Mouse (Mus musculus) neural tube, embryonic 15.5 days (tissue): ENCODE measurements at regions not wholly inside any gene's neighbourhood (a gene's known extent, or its start where the extent isn't known, plus 50 kb on each side); places are given as distances from the start of the nearest gene placed in this dataset.
A peak's percentile ranks its signal among the peaks of the same experiment; 100 is the strongest.

Experiments
- ATAC-seq: fragments of 200-750 bp; cut with Nextera tagmentation; 2 replicates; pipeline ENCODE4 v1.8.0; 2017; ENCODE audit warnings: mild to moderate bottlenecking, moderate TSS enrichment, moderate library complexity; ENCODE audit not compliant: low FRiP score
- H3K27ac ChIP-seq: fragments of 300-500 bp; sonication (generic); replicated peaks from 2 replicates; pipeline ENCODE4 v1.5.1; 2015; ENCODE audit warnings: mild to moderate bottlenecking, inconsistent platforms
- H3K27me3 ChIP-seq: fragments of 300-500 bp; sonication (generic); replicated peaks from 2 replicates; pipeline ENCODE4 v1.6.1; 2015; ENCODE audit warnings: inconsistent platforms
- H3K36me3 ChIP-seq: fragments of 300-500 bp; sonication (generic); 2 replicates; pipeline ENCODE4 v1.6.1; 2015; ENCODE audit warnings: inconsistent platforms
- H3K4me1 ChIP-seq: fragments of 300-500 bp; sonication (generic); 2 replicates; pipeline ENCODE4 v1.6.1; 2015; ENCODE audit warnings: inconsistent platforms
- H3K4me2 ChIP-seq: fragments of 300-500 bp; sonication (generic); 2 replicates; pipeline ENCODE4 v1.6.1; 2015; ENCODE audit warnings: inconsistent platforms, mild to moderate bottlenecking, moderate library complexity
- H3K4me3 ChIP-seq: fragments of 300-500 bp; sonication (generic); replicated peaks from 2 replicates; pipeline ENCODE4 v1.5.1; 2015; ENCODE audit warnings: mild to moderate bottlenecking, inconsistent platforms
- H3K9ac ChIP-seq: fragments of 300-500 bp; sonication (generic); replicated peaks from 2 replicates; pipeline ENCODE4 v1.6.1; 2015; ENCODE audit warnings: mild to moderate bottlenecking, inconsistent platforms
- H3K9me3 ChIP-seq: fragments of 300-500 bp; sonication (generic); replicated peaks from 2 replicates; pipeline ENCODE4 v1.6.1; 2016; ENCODE audit warnings: inconsistent platforms
- WGBS: fragments of 180-500 bp; shearing (Covaris S2); methylation state at CpG from one replicate; pipeline ENCODE4 v1.1.7; 2015; ENCODE audit warnings: mixed read lengths; 5-methylcytosine and 5-hydroxymethylcytosine counted together

DNA sequence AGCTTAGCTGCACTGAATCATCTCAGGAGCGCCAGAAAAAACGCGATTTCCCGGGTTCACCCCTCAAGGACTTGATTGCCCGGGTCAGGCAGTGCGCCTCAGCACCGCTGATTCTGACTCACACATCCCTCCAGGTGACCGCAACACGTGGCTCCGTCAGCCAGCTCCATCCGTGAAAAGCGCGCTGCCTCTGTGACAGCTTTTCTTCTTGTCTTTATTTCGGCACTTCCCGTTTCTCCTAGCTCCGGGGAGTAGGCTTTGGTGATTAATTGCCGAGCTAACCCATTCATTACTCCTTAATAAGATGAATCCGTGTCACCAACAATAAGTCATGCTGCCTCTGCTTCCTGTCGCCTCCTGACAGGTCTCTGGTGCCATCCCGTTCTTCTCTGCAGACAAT lies 108.6 kb downstream of the Katnal1 start:
- Histone ChIP-seq H3K9ac (no peak overlapping the region), H3K9me3 (no peaks in the 10 kb centered on the region), H3K36me3 (no peaks in the 10 kb centered on the region), H3K4me2 (peak overlapping the region; percentile 50), H3K4me1 (peaks cover 18% of the 10 kb centered on the region), H3K27ac (no peak overlapping the region), H3K27me3 (no peaks in the 10 kb centered on the region), H3K4me3 (peak overlapping the region; percentile 11; the same call in 1 of the 2 replicates)
- 14% methylated on average over 20 of the region's 20 CpGs for WGBS
- peak; percentile 40; the same call in 1 of the 2 replicates for ATAC-seq

DNA sequence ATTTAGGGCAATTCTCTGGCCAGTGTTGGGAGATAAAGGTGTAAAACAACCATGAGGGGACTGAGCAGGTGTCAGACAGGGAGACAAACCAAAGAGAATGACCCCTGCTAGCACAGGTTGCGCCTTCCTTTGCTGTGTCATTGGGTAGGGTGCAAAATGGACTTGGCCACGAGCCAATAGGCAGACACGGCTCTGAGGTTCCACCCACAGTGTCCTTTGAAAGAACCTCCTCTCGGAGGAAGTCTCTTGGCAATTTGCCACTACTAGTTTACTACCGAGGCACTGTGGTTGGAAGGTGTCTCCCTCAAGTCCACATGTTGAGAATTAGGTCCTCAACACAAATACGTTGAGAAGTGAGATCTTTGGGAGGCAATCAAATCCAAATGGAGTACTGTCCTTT lies 109.7 kb downstream of the Katnal1 start:
- no peak overlapping the region for H3K9ac ChIP-seq
- H3K27ac ChIP-seq, result no peak overlapping the region
- H3K27me3 ChIP-seq, result no peaks in the 10 kb centered on the region
- 41% methylated on average over 6 of the region's 6 CpGs for WGBS
- peaks cover 18% of the 10 kb centered on the region for H3K4me1 ChIP-seq
- no peak for ATAC-seq
- H3K36me3 ChIP-seq, result no peaks in the 10 kb centered on the region
- H3K9me3 ChIP-seq, result no peaks in the 10 kb centered on the region
- no peak overlapping the region for H3K4me3 ChIP-seq
- H3K4me2 ChIP-seq, result no peak overlapping the region

DNA sequence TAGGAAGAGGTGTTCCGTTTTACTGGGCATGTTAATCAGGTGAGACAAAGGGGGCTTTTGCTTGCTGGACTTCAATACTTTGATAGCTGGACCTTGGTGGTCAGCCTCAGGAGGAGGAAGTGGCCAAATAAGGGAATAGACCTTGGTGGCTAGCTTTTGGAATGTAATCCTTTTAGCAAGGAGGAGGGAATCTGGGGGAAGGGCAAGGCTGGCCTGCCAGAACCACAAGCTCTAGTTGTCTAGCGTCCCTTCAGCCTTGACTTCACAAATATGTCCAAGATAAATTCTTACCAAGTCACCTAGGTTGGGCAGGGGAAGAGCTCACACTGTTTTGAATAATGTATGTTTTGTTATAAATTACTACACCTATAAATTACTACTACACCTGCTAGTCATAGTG lies 110.4 kb downstream of the Katnal1 start:
- Histone ChIP-seq H3K27ac (no peak overlapping the region), H3K9me3 (no peaks in the 10 kb centered on the region), H3K4me1 (peaks cover 18% of the 10 kb centered on the region), H3K4me3 (no peak overlapping the region), H3K36me3 (no peaks in the 10 kb centered on the region), H3K27me3 (no peaks in the 10 kb centered on the region), H3K9ac (no peak overlapping the region), H3K4me2 (no peak overlapping the region)
- ATAC-seq, result no peak
- WGBS, result 86% methylated on average over 2 of the region's 2 CpGs

DNA sequence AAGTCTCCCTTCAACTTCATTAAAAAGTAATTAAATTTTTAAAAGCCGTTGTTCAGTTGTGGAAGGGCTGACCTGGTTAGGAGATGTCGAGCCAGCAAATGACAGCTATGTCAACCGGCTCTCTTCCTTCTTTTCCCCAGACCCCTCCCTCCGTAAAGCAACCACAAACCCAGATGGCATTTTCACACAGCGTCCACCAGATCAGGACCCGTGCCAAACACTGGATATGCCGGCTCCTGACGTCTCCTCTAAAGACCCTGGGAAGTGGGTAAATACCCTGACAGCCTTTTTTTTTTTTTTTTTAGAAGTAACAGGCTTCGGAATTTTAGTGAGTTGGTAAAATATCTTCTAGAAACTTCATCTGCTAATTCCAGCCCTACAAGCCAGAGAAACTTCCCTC lies 116.3 kb downstream of the Katnal1 start:
- no peak overlapping the region for H3K9ac ChIP-seq
- no peaks in the 10 kb centered on the region for H3K36me3 ChIP-seq
- H3K9me3 ChIP-seq, result no peaks in the 10 kb centered on the region
- no peak overlapping the region for H3K4me3 ChIP-seq
- H3K27ac ChIP-seq, result no peak overlapping the region
- 74% methylated on average over 9 of the region's 9 CpGs for WGBS
- no peak overlapping the region for H3K4me2 ChIP-seq
- peaks cover 6% of the 10 kb centered on the region; the same call in 1 of the 2 replicates for H3K27me3 ChIP-seq
- ATAC-seq, result no peak
- H3K4me1 ChIP-seq, result peaks cover 8% of the 10 kb centered on the region

DNA sequence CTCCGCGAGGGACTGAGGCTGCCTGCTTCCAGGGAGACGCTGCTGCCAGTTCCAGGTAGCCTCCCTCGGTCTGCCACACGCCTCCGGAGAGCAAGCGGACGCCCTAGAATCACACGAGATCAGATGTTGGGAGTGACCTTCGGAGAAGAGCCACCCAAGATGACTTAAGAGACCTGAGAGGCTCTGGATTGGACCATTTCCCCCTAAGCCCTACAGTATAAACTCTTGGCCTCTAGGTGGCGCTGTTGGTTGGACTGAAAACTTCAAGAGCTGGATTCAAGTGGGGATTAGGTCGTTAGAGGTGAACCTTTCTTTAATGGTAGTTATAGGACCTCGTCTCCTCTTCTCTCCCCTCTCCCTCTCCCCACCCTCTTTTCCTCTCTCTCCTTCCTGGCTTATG lies 117.1 kb downstream of the Katnal1 start:
- no peak overlapping the region for H3K9ac ChIP-seq
- no peak overlapping the region for H3K4me3 ChIP-seq
- no peaks in the 10 kb centered on the region for H3K9me3 ChIP-seq
- peaks cover 8% of the 10 kb centered on the region for H3K4me1 ChIP-seq
- H3K4me2 ChIP-seq, result no peak overlapping the region; the same call in 1 of the 2 replicates
- no peak for ATAC-seq
- no peaks in the 10 kb centered on the region for H3K36me3 ChIP-seq
- peaks cover 6% of the 10 kb centered on the region; the same call in 1 of the 2 replicates for H3K27me3 ChIP-seq
- H3K27ac ChIP-seq, result no peak overlapping the region
- WGBS, result 16% methylated on average over 13 of the region's 13 CpGs

DNA sequence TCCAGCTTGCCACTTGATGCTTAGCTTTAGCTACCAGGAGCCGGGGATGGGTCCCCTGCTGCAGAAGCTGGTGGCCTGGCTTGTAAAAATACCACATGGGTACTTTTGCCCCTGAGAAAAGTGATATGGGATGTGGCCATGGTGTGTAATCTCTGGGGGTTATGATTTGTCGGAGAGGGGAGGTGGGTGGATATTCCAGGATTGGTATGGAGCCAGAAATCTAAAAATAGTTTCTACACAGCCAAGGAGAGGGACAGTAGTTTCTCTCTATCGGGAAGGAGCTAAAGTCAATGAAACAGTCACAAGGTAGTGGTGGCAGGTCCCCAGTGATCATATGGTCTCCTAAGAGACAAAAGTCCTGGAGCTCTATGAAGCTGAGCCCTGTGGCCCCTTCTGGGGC lies 119.6 kb downstream of the Katnal1 start:
- Histone ChIP-seq H3K4me1 (peaks cover 8% of the 10 kb centered on the region), H3K9ac (no peak overlapping the region), H3K27me3 (peaks cover 6% of the 10 kb centered on the region; the same call in 1 of the 2 replicates), H3K36me3 (no peaks in the 10 kb centered on the region), H3K4me3 (no peak overlapping the region), H3K27ac (no peak overlapping the region), H3K4me2 (no peak overlapping the region), H3K9me3 (no peaks in the 10 kb centered on the region)
- no peak for ATAC-seq
- 70% methylated on average over 3 of the region's 3 CpGs for WGBS

DNA sequence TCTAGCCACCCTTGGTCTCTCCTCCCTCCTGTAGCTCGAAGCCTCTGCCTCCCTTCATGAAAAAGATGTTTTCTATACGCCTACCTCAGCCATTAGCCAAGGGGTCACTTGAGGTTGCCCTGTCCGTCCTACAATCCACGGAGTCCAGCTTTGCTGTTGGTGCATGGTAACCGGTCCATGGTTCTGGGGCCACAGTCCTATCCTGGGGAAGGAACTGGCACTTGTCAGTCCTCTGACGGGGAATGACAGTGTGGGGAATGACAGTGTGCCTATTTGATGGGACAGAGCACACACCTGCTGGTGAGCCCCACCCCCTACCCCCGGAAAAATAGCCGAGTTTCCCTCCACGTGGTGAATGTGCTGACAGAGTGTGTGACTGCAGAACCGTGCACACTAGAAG lies 120.1 kb downstream of the Katnal1 start:
- H3K4me3 ChIP-seq, result peak overlapping the region; percentile 13; the same call in 1 of the 2 replicates
- H3K36me3 ChIP-seq, result no peaks in the 10 kb centered on the region
- peaks cover 8% of the 10 kb centered on the region for H3K4me1 ChIP-seq
- peaks cover 6% of the 10 kb centered on the region; the same call in 1 of the 2 replicates for H3K27me3 ChIP-seq
- peak overlapping the region; percentile 45 for H3K4me2 ChIP-seq
- H3K9me3 ChIP-seq, result no peaks in the 10 kb centered on the region
- ATAC-seq, result peak; percentile 29; the same call in 1 of the 2 replicates
- 24% methylated on average over 10 of the region's 10 CpGs for WGBS
- no peak overlapping the region for H3K27ac ChIP-seq
- no peak overlapping the region for H3K9ac ChIP-seq

DNA sequence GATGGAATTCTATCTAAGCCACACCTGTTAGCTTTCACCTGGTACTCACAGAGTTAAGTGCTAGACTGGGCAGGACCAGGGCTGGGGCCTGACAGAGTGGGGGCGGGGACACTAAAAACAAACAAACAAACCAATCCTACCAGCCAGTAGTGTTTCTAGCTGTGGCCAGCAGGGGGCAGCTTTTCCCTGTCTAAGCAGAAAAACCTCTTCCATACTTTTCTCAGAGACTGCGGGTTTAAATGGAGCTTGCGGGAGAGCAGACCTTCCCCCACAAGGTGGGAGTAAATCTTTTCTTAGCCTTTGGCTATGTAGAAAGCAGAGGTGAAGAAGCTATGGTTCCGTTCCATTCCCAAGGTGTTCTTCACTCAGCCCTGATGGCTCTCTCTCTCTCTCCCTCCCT lies 120.7 kb downstream of the Katnal1 start:
- Histone ChIP-seq H3K9ac (no peak overlapping the region), H3K4me3 (0 out of 2 replicates have a peak overlapping the region, but pooled peaks have one; percentile 13), H3K4me1 (peaks cover 8% of the 10 kb centered on the region), H3K4me2 (peak overlapping the region; percentile 45), H3K27ac (no peak overlapping the region), H3K27me3 (peaks cover 6% of the 10 kb centered on the region; the same call in 1 of the 2 replicates), H3K36me3 (no peaks in the 10 kb centered on the region), H3K9me3 (no peaks in the 10 kb centered on the region)
- 2% methylated on average over 4 of the region's 4 CpGs for WGBS
- ATAC-seq, result peak; percentile 74

DNA sequence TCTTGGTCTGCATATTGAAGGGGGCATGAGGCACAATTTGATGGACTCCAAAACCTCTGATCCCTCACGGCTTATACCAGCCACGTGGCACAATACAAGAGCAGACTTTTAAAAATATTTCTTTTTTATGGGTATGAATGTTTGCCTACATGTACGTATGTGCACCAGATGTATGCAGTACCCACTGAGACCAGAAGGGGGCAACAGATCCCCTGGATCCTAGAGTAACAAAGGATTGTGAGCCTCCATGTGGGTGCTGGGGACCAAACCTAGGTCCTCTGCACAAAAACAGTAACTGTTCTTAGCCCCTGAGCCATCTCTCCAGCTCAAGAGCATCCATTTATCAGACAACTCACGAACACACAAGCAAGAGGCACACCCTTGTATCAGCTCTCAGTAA lies 121.5 kb downstream of the Katnal1 start:
- 96% methylated on average over 4 of the region's 4 CpGs for WGBS
- ATAC-seq, result no peak

DNA sequence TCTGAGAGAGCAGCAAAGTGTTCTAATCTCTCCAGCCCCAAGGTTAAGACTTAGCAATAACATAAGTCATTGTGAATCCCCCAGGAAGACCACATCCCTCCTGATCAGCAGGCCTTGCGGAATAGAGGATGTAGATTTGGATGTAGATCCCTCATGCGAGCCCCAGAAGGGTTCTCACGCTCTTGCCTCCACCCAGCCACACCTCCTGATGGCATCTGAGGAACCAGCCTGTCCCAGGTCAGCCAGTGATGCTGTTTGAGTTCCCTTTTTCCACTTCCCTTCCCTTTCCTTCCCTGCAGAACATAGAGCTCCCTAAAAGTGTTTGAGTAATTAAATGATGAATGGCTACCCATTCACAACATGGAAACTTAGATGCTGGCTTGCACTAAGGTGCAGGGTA lies 124.1 kb downstream of the Katnal1 start:
- Histone ChIP-seq H3K27me3 (no peaks in the 10 kb centered on the region; the same call in 1 of the 2 replicates), H3K9me3 (no peaks in the 10 kb centered on the region), H3K4me3 (no peak overlapping the region), H3K4me2 (no peak overlapping the region), H3K36me3 (no peaks in the 10 kb centered on the region), H3K4me1 (peaks cover 12% of the 10 kb centered on the region), H3K27ac (no peak overlapping the region), H3K9ac (no peak overlapping the region)
- WGBS, result 83% methylated on average over 3 of the region's 3 CpGs
- no peak for ATAC-seq

More for the DNA sequence above, 121.5 kb downstream of the Katnal1 start:
- Histone ChIP-seq H3K27me3 (peaks cover 6% of the 10 kb centered on the region; the same call in 1 of the 2 replicates), H3K36me3 (no peaks in the 10 kb centered on the region), H3K4me2 (no peak overlapping the region), H3K4me1 (peaks cover 9% of the 10 kb centered on the region), H3K9ac (no peak overlapping the region), H3K4me3 (no peak overlapping the region), H3K9me3 (no peaks in the 10 kb centered on the region), H3K27ac (no peak overlapping the region)

DNA sequence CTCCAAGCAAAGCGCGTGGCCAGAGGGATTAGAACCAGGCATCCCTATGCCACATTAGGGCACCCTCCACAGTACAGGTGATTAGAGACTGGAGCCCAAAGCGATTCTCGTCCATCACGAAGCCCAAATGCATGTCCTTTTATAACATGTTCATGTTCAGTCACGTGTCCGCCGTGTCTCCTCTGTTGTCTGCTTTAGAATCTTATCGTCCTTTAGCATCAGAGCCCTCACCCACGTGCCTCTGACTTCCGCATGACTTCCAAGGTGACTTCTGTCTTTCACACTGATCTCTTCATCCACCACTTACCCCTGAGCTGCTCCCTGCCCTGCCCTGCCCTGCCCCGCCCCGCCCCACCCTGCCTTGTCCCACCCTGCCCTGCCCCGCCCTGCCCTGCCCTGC lies 125.3 kb downstream of the Katnal1 start:
- H3K27ac ChIP-seq, result no peak overlapping the region
- H3K4me1 ChIP-seq, result peaks cover 5% of the 10 kb centered on the region
- no peak overlapping the region for H3K4me2 ChIP-seq
- no peaks in the 10 kb centered on the region for H3K36me3 ChIP-seq
- no peak overlapping the region for H3K4me3 ChIP-seq
- WGBS, result 90% methylated on average over 13 of the region's 14 CpGs
- H3K9me3 ChIP-seq, result no peaks in the 10 kb centered on the region
- H3K27me3 ChIP-seq, result no peaks in the 10 kb centered on the region
- no peak for ATAC-seq
- H3K9ac ChIP-seq, result no peak overlapping the region

DNA sequence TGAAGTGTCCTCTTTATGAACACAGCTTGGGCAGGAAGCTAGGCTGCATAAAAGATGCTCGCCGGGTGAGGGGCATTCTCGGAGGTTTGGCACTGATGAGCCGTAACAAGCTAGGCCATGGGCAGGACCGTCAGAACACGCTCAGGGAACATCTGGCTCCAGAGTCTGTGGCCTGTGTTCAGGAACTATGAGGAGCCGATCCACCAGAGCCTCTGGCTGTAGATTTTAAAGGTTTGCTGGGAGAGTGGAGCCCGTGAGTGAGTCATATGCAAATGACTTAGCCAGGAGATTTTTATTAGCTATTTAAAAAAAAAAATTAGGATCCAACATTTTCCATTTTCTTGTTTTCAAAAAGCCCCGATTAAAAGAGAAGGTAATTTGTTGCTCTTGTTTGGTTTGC lies 126.4 kb downstream of the Katnal1 start:
- Histone ChIP-seq H3K36me3 (no peaks in the 10 kb centered on the region), H3K27ac (no peak overlapping the region), H3K4me3 (no peak overlapping the region), H3K4me1 (peaks cover 10% of the 10 kb centered on the region; the same call in 1 of the 2 replicates), H3K9me3 (no peaks in the 10 kb centered on the region), H3K4me2 (no peak overlapping the region), H3K9ac (no peak overlapping the region), H3K27me3 (no peaks in the 10 kb centered on the region)
- 47% methylated on average over 9 of the region's 9 CpGs for WGBS
- no peak for ATAC-seq
